Comparison of ENCODE assay signal across 26 mouse cellular contexts in the genomic region with DNA sequence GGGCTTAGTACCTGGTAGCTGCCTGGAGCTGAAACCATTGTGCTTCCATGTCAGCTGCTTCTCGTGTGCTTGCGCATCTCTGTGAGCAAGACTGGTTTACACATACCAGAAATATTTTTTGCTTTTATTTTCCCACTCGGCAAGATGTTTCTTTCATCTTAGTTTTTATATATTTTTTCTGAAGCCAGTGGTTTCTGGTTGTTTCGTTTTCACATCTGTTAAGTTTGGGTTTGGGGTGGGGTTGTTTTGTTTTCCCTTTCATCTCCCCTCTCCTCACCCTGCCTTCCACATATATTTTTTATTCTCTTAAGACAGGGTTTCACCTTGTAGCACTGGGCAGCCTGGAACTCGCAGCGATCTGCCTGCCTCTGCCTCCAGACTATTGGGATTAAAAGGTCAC. TPM values are rescaled to one million over a fixed set of nuclear protein-coding genes. Genes with fewer than 3 reads are reported as not detected.
DNase-seq lines count a peak whose midpoint lies in the region; ATAC-seq lines count a peak whose summit lies in the region.
"Had no signal": no experiment of that assay in that cellular context is flagged by ENCODE, and none has a peak within 500 bp of the region (broad histone marks: within the 10 kb centered on the region; RNA-seq: fewer than 3 reads in every experiment).

No protein-coding gene starts in this region.

- no peak overlapping the region for H3K4me2 ChIP-seq in liver, embryonic 13.5 days
- H3K4me2 ChIP-seq in liver, embryonic 12.5 days: no peak overlapping the region
- H3K4me2 ChIP-seq: embryonic facial prominence, embryonic 12.5 days; embryonic facial prominence, embryonic 15.5 days; heart, embryonic 13.5 days; hindbrain, embryonic 12.5 days; hindbrain, embryonic 15.5 days had no signal

- H3K27me3 ChIP-seq in liver, embryonic 13.5 days: no peaks in the 10 kb centered on the region
- no peaks in the 10 kb centered on the region for H3K27me3 ChIP-seq in liver, embryonic 12.5 days (replicated peaks)
- H3K27me3 ChIP-seq: embryonic facial prominence, embryonic 12.5 days; embryonic facial prominence, embryonic 15.5 days; heart, embryonic 13.5 days; hindbrain, embryonic 12.5 days; hindbrain, embryonic 15.5 days had no signal

- no peaks in the 10 kb centered on the region for H3K9me3 ChIP-seq in liver, embryonic 13.5 days (replicated peaks)
- no peaks in the 10 kb centered on the region for H3K9me3 ChIP-seq in liver, embryonic 12.5 days (replicated peaks)
- H3K9me3 ChIP-seq: embryonic facial prominence, embryonic 12.5 days; embryonic facial prominence, embryonic 15.5 days; heart, embryonic 10.5 days; heart, embryonic 13.5 days; hindbrain, embryonic 12.5 days; hindbrain, embryonic 15.5 days had no signal

- peaks cover 45% of the 10 kb centered on the region for H3K4me1 ChIP-seq in liver, embryonic 13.5 days (replicated peaks)
- peaks cover 38% of the 10 kb centered on the region for H3K4me1 ChIP-seq in liver, embryonic 12.5 days
- H3K4me1 ChIP-seq: heart, embryonic 10.5 days; hindbrain, embryonic 12.5 days; hindbrain, embryonic 15.5 days had no signal

- peak overlapping the region; percentile 20; the same call in 1 of the 2 replicates for H3K27ac ChIP-seq in liver, embryonic 13.5 days
- H3K27ac ChIP-seq in liver, embryonic 12.5 days: no peak overlapping the region
- H3K27ac ChIP-seq: embryonic facial prominence, embryonic 12.5 days; embryonic facial prominence, embryonic 15.5 days; gastrocnemius, adult 2 months; heart, embryonic 10.5 days; heart, embryonic 13.5 days; hindbrain, embryonic 12.5 days; hindbrain, embryonic 15.5 days had no signal

- H3K9ac ChIP-seq in liver, embryonic 13.5 days: no peak overlapping the region
- no peak overlapping the region for H3K9ac ChIP-seq in liver, embryonic 12.5 days
- H3K9ac ChIP-seq: embryonic facial prominence, embryonic 12.5 days; embryonic facial prominence, embryonic 15.5 days; forebrain, postnatal 0 days; heart, embryonic 13.5 days; hindbrain, embryonic 12.5 days; hindbrain, embryonic 15.5 days had no signal

- no peak for DNase-seq in liver, embryonic 13.5 days
- peak; percentile 56 for DNase-seq in CD4-positive helper T cell, adult 2 months (ENCODE audit: low read depth, low spot score)
- DNase-seq in induced T-regulatory cell, adult 2 months (ENCODE audit: low read depth): peak; percentile 66
- DNase-seq in kidney, adult 9 months: no peak
- no peak for DNase-seq in urinary bladder, postnatal 36 days (ENCODE audit: low spot score in 2 of 2)
- no peak for DNase-seq in adrenal gland, adult 2 months
- DNase-seq: adrenal gland, postnatal 14 days; B cell, adult 2 months; cerebellum, adult 11 months; cerebellum, adult 2 months; cerebellum, adult 9-11 months; cerebellum, postnatal 25 days; forebrain, postnatal 0 days; gastrocnemius, adult 2 months; gastrocnemius, postnatal 14 days; heart, adult 18-20 months had no signal

- WGBS in liver, embryonic 13.5 days (ENCODE audit: insufficient replicate concordance): 88% methylated on average over 6 of the region's 6 CpGs
- WGBS in liver, embryonic 12.5 days (ENCODE audit: insufficient replicate concordance): 86% methylated on average over 6 of the region's 6 CpGs

- no peaks in the 10 kb centered on the region for H3K36me3 ChIP-seq in liver, embryonic 13.5 days
- H3K36me3 ChIP-seq in liver, embryonic 12.5 days: no peaks in the 10 kb centered on the region
- H3K36me3 ChIP-seq: embryonic facial prominence, embryonic 12.5 days; embryonic facial prominence, embryonic 15.5 days; heart, embryonic 10.5 days; heart, embryonic 13.5 days; hindbrain, embryonic 12.5 days; hindbrain, embryonic 15.5 days had no signal

- no peak for ATAC-seq in liver, embryonic 13.5 days (ENCODE audit: low read depth)
- no peak for ATAC-seq in liver, embryonic 12.5 days
- ATAC-seq in CD4-positive, CD25-positive, alpha-beta regulatory T cell, adult 4 months: peak; percentile 42
- ATAC-seq: forebrain, embryonic 14.5 days; forebrain, postnatal 0 days; intestine, embryonic 16.5 days had no signal

- H3K4me3 ChIP-seq in liver, embryonic 13.5 days (replicated peaks): no peak overlapping the region
- H3K4me3 ChIP-seq in liver, embryonic 12.5 days: no peak overlapping the region
- H3K4me3 ChIP-seq: embryonic facial prominence, embryonic 12.5 days; embryonic facial prominence, embryonic 15.5 days; gastrocnemius, adult 2 months; heart, embryonic 10.5 days; heart, embryonic 13.5 days; hindbrain, embryonic 12.5 days; hindbrain, embryonic 15.5 days had no signal

RNA-seq across cellular contexts. Expression of gene Fbxw7, which starts 44.5 kb away (rescaled TPM):
- 3.8 and 4.1 TPM in 2 replicates for polyA plus RNA-seq in liver, embryonic 13.5 days (2015; fragmentation: Nextera tagmentation; extraction: Ambion mirVana)
- polyA plus RNA-seq in liver, embryonic 12.5 days (2016; fragmentation: Nextera tagmentation; extraction: Ambion mirVana): 4.9 TPM in 2 replicates
- 10 to 100 TPM; 19.6 to 28.7 TPM for polyA plus RNA-seq in CD4-positive, CD25-positive, alpha-beta regulatory T cell, adult 4 months (2017; shearing (Covaris generic))
- 10 to 100 TPM; 16.6 to 17.0 TPM for total RNA-seq in adrenal gland, adult 2 months (2021)
- 2.3 and 2.7 TPM in 2 replicates for polyA plus RNA-seq in adrenal gland, adult 2 months (2012; rRNA removed)

Comparison
In these comparisons a context has a peak if more than half of its experiments do, and no peak if none do; other contexts are left out.
1. DNase-seq: peak in CD4-positive helper T cell, adult 2 months (single experiment) and induced T-regulatory cell, adult 2 months (single experiment); none in liver, embryonic 13.5 days (single experiment), kidney, adult 9 months (single experiment), urinary bladder, postnatal 36 days (0 of 2) and adrenal gland, adult 2 months (single experiment).